Mouse (Mus musculus) MEL (cell line): Measurements from ENCODE around the gene Eral1. TPM values are rescaled to one million over a fixed set of nuclear protein-coding genes. Genes with fewer than 3 reads are reported as not detected.

Source experiments
- DNase-seq: peaks from one replicate; pipeline ENCODE4 v3.0.0; 2011; ENCODE audit warnings: low read depth, low spot score
- H3K27ac ChIP-seq: 2 replicates; pipeline ENCODE4 v1.5.1; 2012; ENCODE audit warnings: low read depth, mild to moderate bottlenecking, control low read depth, low read length, moderate library complexity; ENCODE audit not compliant: control insufficient read depth
- H3K27me3 ChIP-seq, 2 experiments: fragments of 150-350 bp in 1 of 2; sonication (generic) in 1 of 2; 2 replicates each; pipeline ENCODE4 v1.6.1; 2012; ENCODE audit warnings: low read length in 2 of 2, mild to moderate bottlenecking in 2 of 2, improper control_type of control experiment in 1 of 2, moderate library complexity in 1 of 2; ENCODE audit not compliant: insufficient read depth in 2 of 2, control insufficient read depth in 1 of 2
- H3K36me3 ChIP-seq, 2 experiments: 2 replicates each; pipeline ENCODE4 v1.6.1; 2012 to 2014; ENCODE audit warnings: low read length in 2 of 2, improper control_type of control experiment in 1 of 2, inconsistent platforms in 1 of 2, mild to moderate bottlenecking in 1 of 2; ENCODE audit not compliant: insufficient read depth in 2 of 2, control insufficient read depth in 1 of 2
- H3K4me1 ChIP-seq, 2 experiments: fragments of 150-350 bp in 1 of 2; sonication (generic) in 1 of 2; 2 replicates each; pipeline ENCODE4 v1.6.1; 2012; ENCODE audit warnings: low read length in 2 of 2, improper control_type of control experiment in 1 of 2, mild to moderate bottlenecking in 1 of 2; ENCODE audit not compliant: insufficient read depth in 2 of 2, control insufficient read depth in 1 of 2
- H3K4me3 ChIP-seq, 2 experiments: fragments of 150-350 bp in 1 of 2; sonication (generic) in 1 of 2; 2 replicates each; pipeline ENCODE4 v1.5.1; 2012; ENCODE audit warnings: low read depth in 2 of 2, low read length in 2 of 2, mild to moderate bottlenecking in 2 of 2, moderate library complexity in 2 of 2, control low read depth in 1 of 2, improper control_type of control experiment in 1 of 2; ENCODE audit not compliant: control insufficient read depth in 1 of 2, insufficient read depth in 1 of 2
- H3K79me2 ChIP-seq: 2 replicates; pipeline ENCODE4 v1.6.1; 2012; ENCODE audit warnings: mild to moderate bottlenecking, low read length, moderate library complexity; ENCODE audit not compliant: control insufficient read depth, poor library complexity, insufficient read depth
- H3K9ac ChIP-seq: 2 replicates; pipeline ENCODE4 v1.6.1; 2012; ENCODE audit warnings: low read depth, mild to moderate bottlenecking, control low read depth, low read length, moderate library complexity; ENCODE audit not compliant: control insufficient read depth, poor library complexity, severe bottlenecking
- H3K9me3 ChIP-seq: fragments of 150-350 bp; sonication (generic); replicated peaks from 2 replicates; pipeline ENCODE4 v1.6.1; 2012; ENCODE audit warnings: mild to moderate bottlenecking, low read length, improper control_type of control experiment, moderate library complexity; ENCODE audit not compliant: insufficient read depth
- BHLHE40 ChIP-seq: IDR thresholded peaks from 2 replicates; pipeline ENCODE4 v1.6.1; 2012; ENCODE audit warnings: low read depth, mild to moderate bottlenecking, inconsistent platforms, low read length, improper control_type of control experiment, borderline replicate concordance
- CHD1 ChIP-seq: IDR thresholded peaks from 2 replicates; pipeline ENCODE4 v1.6.1; 2012; ENCODE audit warnings: low read depth, mild to moderate bottlenecking, inconsistent platforms, low read length, improper control_type of control experiment
- CHD2 ChIP-seq: IDR thresholded peaks from 2 replicates; pipeline ENCODE4 v1.6.1; 2011; ENCODE audit warnings: low read length, improper control_type of control experiment
- CTCF ChIP-seq, 3 experiments: IDR thresholded peaks in 2 of 3; conservative IDR thresholded peaks in 1 of 3; 2 replicates each; pipeline ENCODE4 v1.5.1; 2011 to 2012; ENCODE audit warnings: low read length in 3 of 3, low read depth in 2 of 3, mild to moderate bottlenecking in 2 of 3, improper control_type of control experiment in 1 of 3, inconsistent platforms in 1 of 3, mixed read lengths in 1 of 3, moderate library complexity in 1 of 3; ENCODE audit not compliant: control insufficient read depth in 1 of 3, insufficient read depth in 1 of 3, poor library complexity in 1 of 3, severe bottlenecking in 1 of 3
- E2F4 ChIP-seq: IDR thresholded peaks from 2 replicates; pipeline ENCODE4 v1.6.1; 2011; ENCODE audit warnings: low read depth, low read length, improper control_type of control experiment, borderline replicate concordance
- ELF1 ChIP-seq: IDR thresholded peaks from 2 replicates; pipeline ENCODE4 v1.6.1; 2014; ENCODE audit warnings: low read depth, mild to moderate bottlenecking, inconsistent platforms, low read length, improper control_type of control experiment, moderate library complexity
- EP300 ChIP-seq, 2 experiments: IDR thresholded peaks; 2 replicates each; pipeline ENCODE4 v1.6.1; 2011; ENCODE audit warnings: improper control_type of control experiment in 2 of 2, low read length in 2 of 2, low read depth in 1 of 2, mild to moderate bottlenecking in 1 of 2
- ETS1 ChIP-seq: IDR thresholded peaks from 2 replicates; pipeline ENCODE4 v1.6.1; 2012; ENCODE audit warnings: low read depth, mild to moderate bottlenecking, inconsistent platforms, low read length, improper control_type of control experiment, moderate library complexity
- GABPA ChIP-seq: IDR thresholded peaks from 2 replicates; pipeline ENCODE4 v1.6.1; 2012; ENCODE audit warnings: low read depth, mild to moderate bottlenecking, inconsistent platforms, low read length, improper control_type of control experiment, moderate library complexity
- GATA1 ChIP-seq: IDR thresholded peaks from 2 replicates; pipeline ENCODE4 v1.6.1; 2011; ENCODE audit warnings: low read depth, low read length, improper control_type of control experiment
- JUND ChIP-seq: IDR thresholded peaks from 2 replicates; pipeline ENCODE4 v1.6.1; 2011; ENCODE audit warnings: low read depth, mild to moderate bottlenecking, improper control_type of control experiment, low read length
- KAT2A ChIP-seq: conservative IDR thresholded peaks from 2 replicates; pipeline ENCODE4 v1.6.1; 2012; ENCODE audit warnings: low read depth, low read length, improper control_type of control experiment, inconsistent platforms
- MAZ ChIP-seq: IDR thresholded peaks from 2 replicates; pipeline ENCODE4 v1.6.1; 2012; ENCODE audit warnings: low read depth, mild to moderate bottlenecking, inconsistent platforms, low read length, improper control_type of control experiment
- MEF2A ChIP-seq: IDR thresholded peaks from 2 replicates; pipeline ENCODE4 v1.6.1; 2014; ENCODE audit warnings: low read depth, mild to moderate bottlenecking, inconsistent platforms, low read length, improper control_type of control experiment; ENCODE audit not compliant: poor library complexity, insufficient replicate concordance, severe bottlenecking; ENCODE audit errors: extremely low read depth
- MXI1 ChIP-seq: IDR thresholded peaks from 2 replicates; pipeline ENCODE4 v1.6.1; 2011; ENCODE audit warnings: mild to moderate bottlenecking, low read depth, low read length, improper control_type of control experiment
- MYB ChIP-seq: IDR thresholded peaks from 2 replicates; pipeline ENCODE4 v1.6.1; 2011; ENCODE audit warnings: mild to moderate bottlenecking, low read depth, low read length, improper control_type of control experiment
- MYC ChIP-seq: IDR thresholded peaks from 2 replicates; pipeline ENCODE4 v1.6.1; 2011; ENCODE audit warnings: low read depth, mild to moderate bottlenecking, low read length, improper control_type of control experiment, moderate library complexity
- NELFE ChIP-seq: IDR thresholded peaks from 2 replicates; pipeline ENCODE4 v1.6.1; 2011; ENCODE audit warnings: low read depth, low read length, improper control_type of control experiment
- NRF1 ChIP-seq: IDR thresholded peaks from 2 replicates; pipeline ENCODE4 v1.6.1; 2014; ENCODE audit warnings: low read depth, mild to moderate bottlenecking, inconsistent platforms, low read length, improper control_type of control experiment, moderate library complexity; ENCODE audit not compliant: poor library complexity, insufficient read depth, severe bottlenecking
- POLR2A ChIP-seq, 2 experiments: IDR thresholded peaks; 2 replicates each; pipeline ENCODE4 v1.6.1; 2011 to 2012; ENCODE audit warnings: low read length in 2 of 2, mild to moderate bottlenecking in 2 of 2, control low read depth in 1 of 2, improper control_type of control experiment in 1 of 2, low read depth in 1 of 2, moderate library complexity in 1 of 2; ENCODE audit not compliant: control insufficient read depth in 1 of 2, insufficient read depth in 1 of 2, poor library complexity in 1 of 2
- POLR2AphosphoS2 ChIP-seq: IDR thresholded peaks from 2 replicates; pipeline ENCODE4 v1.6.1; 2011; ENCODE audit warnings: low read length, improper control_type of control experiment
- POLR2AphosphoS5 ChIP-seq: IDR thresholded peaks from 2 replicates; pipeline ENCODE4 v1.6.1; 2012; ENCODE audit warnings: low read depth, borderline replicate concordance, mild to moderate bottlenecking, inconsistent platforms, low read length, moderate library complexity, mixed read lengths
- RCOR1 ChIP-seq: IDR thresholded peaks from 2 replicates; pipeline ENCODE4 v1.6.1; 2012; ENCODE audit warnings: low read depth, mild to moderate bottlenecking, inconsistent platforms, low read length, improper control_type of control experiment
- SIN3A ChIP-seq: IDR thresholded peaks from 2 replicates; pipeline ENCODE4 v1.6.1; 2012; ENCODE audit warnings: low read length, improper control_type of control experiment, inconsistent platforms
- SMC3 ChIP-seq: IDR thresholded peaks from 2 replicates; pipeline ENCODE4 v1.6.1; 2011; ENCODE audit warnings: low read depth, low read length, improper control_type of control experiment
- TAL1 ChIP-seq: IDR thresholded peaks from 2 replicates; pipeline ENCODE4 v1.6.1; 2012; ENCODE audit warnings: mild to moderate bottlenecking, inconsistent platforms, low read length, moderate library complexity, mixed read lengths
- TBP ChIP-seq: IDR thresholded peaks from 2 replicates; pipeline ENCODE4 v1.8.0; 2011; ENCODE audit warnings: low read depth, low read length, improper control_type of control experiment
- TCF12 ChIP-seq: IDR thresholded peaks from 2 replicates; pipeline ENCODE4 v1.6.1; 2014; ENCODE audit warnings: low read depth, mild to moderate bottlenecking, inconsistent platforms, low read length, improper control_type of control experiment, moderate library complexity
- UBTF ChIP-seq: IDR thresholded peaks from 2 replicates; pipeline ENCODE4 v1.6.1; 2012; ENCODE audit warnings: low read depth, mild to moderate bottlenecking, inconsistent platforms, low read length, improper control_type of control experiment, moderate library complexity, borderline replicate concordance; ENCODE audit not compliant: insufficient read depth
- USF1 ChIP-seq: IDR thresholded peaks from 2 replicates; pipeline ENCODE4 v1.6.1; 2014; ENCODE audit warnings: low read depth, mild to moderate bottlenecking, inconsistent platforms, low read length, improper control_type of control experiment, moderate library complexity
- USF2 ChIP-seq, 2 experiments: IDR thresholded peaks; 2 replicates each; pipeline ENCODE4 v1.6.1; 2011 to 2012; ENCODE audit warnings: improper control_type of control experiment in 2 of 2, low read length in 2 of 2, borderline replicate concordance in 1 of 2, inconsistent platforms in 1 of 2, low read depth in 1 of 2, mild to moderate bottlenecking in 1 of 2; ENCODE audit not compliant: insufficient read depth in 1 of 2
- ZKSCAN1 ChIP-seq: IDR thresholded peaks from 2 replicates; pipeline ENCODE4 v1.6.1; 2012; ENCODE audit warnings: low read depth, mild to moderate bottlenecking, inconsistent platforms, low read length, improper control_type of control experiment, moderate library complexity
- ZMIZ1 ChIP-seq: IDR thresholded peaks from 2 replicates; pipeline ENCODE4 v1.6.1; 2012; ENCODE audit warnings: low read depth, mild to moderate bottlenecking, inconsistent platforms, low read length, improper control_type of control experiment, moderate library complexity
- polyA plus RNA-seq, 2 experiments: library from polyadenylated mRNA; stranded (reverse) in 1 of 2; unstranded in 1 of 2; fragments of >175 nt in 1 of 2; fragments of >200 nt in 1 of 2; gene quantifications; 2 replicates each; pipeline versions ENCODE4 v1.2.1 to v1.2.4; 2012; ENCODE audit warnings: low replicate concordance in 2 of 2, low read depth in 1 of 2; ENCODE audit not compliant: insufficient read length in 2 of 2, insufficient read depth in 1 of 2, missing spikeins in 1 of 2
- total RNA-seq: library from RNA; depleted of rRNA; stranded (reverse); fragments of 300-350 nt; gene quantifications from 2 replicates; pipeline ENCODE4 v1.2.3, GENCODE M21; 2012; rRNA removed

The Eral1 gene
- 39.6 and 43.5 TPM in 2 replicates for total RNA-seq
- 10 to 100 TPM in 1 of 2 experiments, not detected in 1; 38.4 TPM for polyA plus RNA-seq

GRCm38 (mm10) chr11:78079961-78080921, at the start of gene Eral1:
TSS of gene Eral1 (minus strand) at chr11:78080383.
- Histone ChIP-seq H3K79me2 (peaks cover 16% of the 10 kb centered on the region), H3K36me3 (peaks cover 8 to 12% of the 10 kb centered on the region in 2 experiments), H3K27ac (peak within 1 kb of the TSS; percentile 78), H3K4me1 (peaks cover 9 to 11% of the 10 kb centered on the region in 2 experiments), H3K4me3 (peak within 1 kb of the TSS; percentile 78 to 79), H3K9ac (peak within 1 kb of the TSS; percentile 80), H3K27me3 (no peaks in the 10 kb centered on the region), H3K9me3 (no peaks in the 10 kb centered on the region)
- DNase-seq = peak; percentile 93
- TF ChIP-seq SMC3 (peak; percentile 21; the same call in 1 of the 2 replicates), CHD2 (peak; percentile 40), USF2 (IDR thresholded peaks at IDR 0.05; ENCODE audit: borderline replicate concordance in 1 of 2, insufficient read depth in 1 of 2, low read depth in 1 of 2, low read length in 2 of 2) (no peak), MYB (peak; percentile 23; the same call in 1 of the 2 replicates), MEF2A (no peak), GABPA (peak; percentile 45; the same call in 1 of the 2 replicates), KAT2A (peak; percentile 86), GATA1 (no peak), NRF1 (peak; percentile 45; the same call in 1 of the 2 replicates), MYC (peak; percentile 78), POLR2A (IDR thresholded peaks at IDR 0.05; ENCODE audit: control insufficient read depth in 1 of 2, insufficient read depth in 1 of 2, low read depth in 1 of 2, low read length in 2 of 2, poor library complexity in 1 of 2) (peak; percentile 93 to 97), CHD1 (peak; percentile 95), USF1 (peak; percentile 36), BHLHE40 (peak; percentile 37; the same call in 1 of the 2 replicates), EP300 (IDR thresholded peaks at IDR 0.05; ENCODE audit: low read depth in 1 of 2, low read length in 2 of 2) (peak in 1 of 2 experiments; percentile 55; a peak in 2 of 4 replicates), UBTF (no peak), JUND (peak; percentile 67; the same call in 1 of the 2 replicates), ZKSCAN1 (0 out of 2 replicates have a peak, but pooled peaks have one; percentile 58), NELFE (peak; percentile 94), MXI1 (peak; percentile 96), RCOR1 (no peak; the same call in none of the 2 replicates), ZMIZ1 (peak; percentile 93), CTCF (IDR thresholded peaks at IDR 0.05 in 2 of 3, conservative IDR thresholded peaks at IDR 0.05 in 1 of 3; ENCODE audit: control insufficient read depth in 1 of 3, insufficient read depth in 1 of 3, low read depth in 2 of 3, low read length in 3 of 3, poor library complexity in 1 of 3, severe bottlenecking in 1 of 3) (no peak), TCF12 (peak; percentile 85), ETS1 (0 out of 2 replicates have a peak, but pooled peaks have one; percentile 50), POLR2AphosphoS5 (no peak), ELF1 (peak; percentile 60; the same call in 1 of the 2 replicates), TAL1 (no peak), MAZ (peak; percentile 85), SIN3A (peak; percentile 99), TBP (peak; percentile 92), E2F4 (no peak), POLR2AphosphoS2 (peak; percentile 96)
